Mouse (Mus musculus): ENCODE measurements at regions not wholly inside any gene's neighbourhood (a gene's known extent, or its start where the extent isn't known, plus 50 kb on each side); places are given as distances from the start of the nearest gene placed in this dataset.

- no peak for TF ChIP-seq CTCF (IDR thresholded peaks at IDR 0.05; ENCODE audit: insufficient read depth, low read depth, low read length)
- no peak for TF ChIP-seq POLR2A (IDR thresholded peaks at IDR 0.05; ENCODE audit: insufficient read depth, low read depth, low read length)
Measured at GRCm38 (mm10) chr13:112135777-112136176, 152.5 kb upstream of the Ankrd55 start.

Measured in olfactory bulb, adult 2 months (tissue).